Mouse (Mus musculus) ES-E14 (cell line): ENCODE data around the gene Gm36245.

ENCODE experiments used
- CHD2 ChIP-seq: IDR thresholded peaks from 2 replicates; pipeline ENCODE4 v1.6.1; 2014; ENCODE audit warnings: mild to moderate bottlenecking, low read depth, low read length, inconsistent platforms
- HCFC1 ChIP-seq: IDR thresholded peaks from 2 replicates; pipeline ENCODE4 v1.6.1; 2012; ENCODE audit warnings: low read length, inconsistent platforms, borderline replicate concordance; ENCODE audit not compliant: insufficient read depth
- MAFK ChIP-seq: IDR thresholded peaks from 2 replicates; pipeline ENCODE4 v1.6.1; 2014; ENCODE audit warnings: mild to moderate bottlenecking, low read depth, low read length, inconsistent platforms; ENCODE audit not compliant: insufficient read depth
- ZC3H11A ChIP-seq: IDR thresholded peaks from 2 replicates; pipeline ENCODE4 v1.6.1; 2012; ENCODE audit warnings: low read depth, mild to moderate bottlenecking, inconsistent platforms, low read length, borderline replicate concordance

DNA sequence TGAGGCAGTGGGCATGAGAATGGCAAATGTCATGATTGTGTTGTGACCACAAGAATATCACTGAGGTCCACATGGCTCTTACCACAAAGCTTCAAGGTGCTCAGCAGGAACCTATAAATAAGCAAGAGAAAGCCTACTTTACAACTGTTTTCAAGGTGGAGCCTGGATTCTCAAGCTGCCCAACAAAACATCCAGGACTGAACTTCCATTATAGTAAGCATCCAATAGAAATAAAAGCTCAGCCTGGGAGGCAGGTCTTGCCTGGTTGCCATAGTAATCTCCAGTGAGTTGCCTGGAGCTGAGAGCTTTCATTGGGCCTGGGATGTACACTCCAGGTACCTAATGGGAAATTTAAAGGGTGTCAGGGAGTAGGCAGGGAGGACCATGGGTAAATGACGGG, at the start of gene Gm36245:
- TF ChIP-seq ZC3H11A: no peak
- TF ChIP-seq MAFK: no peak
- no peak for TF ChIP-seq CHD2
- TF ChIP-seq HCFC1: no peak
